Mouse (Mus musculus) right cerebral cortex, postnatal 14 days (tissue): ENCODE measurements around the gene Tbc1d9b.
"Not testable (repeated sequence)": the region's sequence is repeated elsewhere in the genome, so short reads cannot be mapped to it uniquely, and the experiment has no call there.

Experiments used
- DNase-seq: peaks from one replicate; pipeline ENCODE4 v3.0.0; 2022

Gene Tbc1d9b

GRCm38 (mm10) chr11:50130811-50131766 is at the start of gene Tbc1d9b:
Gene Tbc1d9b, plus strand, starts transcription at chr11:50131396.
- peak; percentile 90 for DNase-seq

- no peak for DNase-seq
These were observed 45.0 kb upstream of the Tbc1d9b start for GRCm38 (mm10) chr11:50086211-50086610.

- no peak for DNase-seq
These were observed 41.4 kb upstream of the Tbc1d9b start for GRCm38 (mm10) chr11:50089840-50090239.

GRCm38 (mm10) chr11:50090982-50091675 is 40.1 kb upstream of the Tbc1d9b start:
- DNase-seq = no peak

GRCm38 (mm10) chr11:50091681-50092080 is 39.5 kb upstream of the Tbc1d9b start:
- DNase-seq = no peak

- no peak for DNase-seq
These were observed 35.5 kb upstream of the Tbc1d9b start for GRCm38 (mm10) chr11:50095661-50096060.

- DNase-seq = no peak
These were observed 34.1 kb upstream of the Tbc1d9b start for GRCm38 (mm10) chr11:50097091-50097490.

- DNase-seq = no peak
These were observed 32.2 kb upstream of the Tbc1d9b start for GRCm38 (mm10) chr11:50098961-50099481.

- DNase-seq = no peak
These were observed 31.5 kb upstream of the Tbc1d9b start for GRCm38 (mm10) chr11:50099692-50100091.

GRCm38 (mm10) chr11:50100548-50101307 is 30.5 kb upstream of the Tbc1d9b start:
- DNase-seq = no peak

GRCm38 (mm10) chr11:50101962-50102361 is 29.2 kb upstream of the Tbc1d9b start:
- not testable (repeated sequence) for DNase-seq

- DNase-seq = no peak
These were observed 27.2 kb upstream of the Tbc1d9b start for GRCm38 (mm10) chr11:50104016-50104415.

GRCm38 (mm10) chr11:50105237-50105636 is 26.0 kb upstream of the Tbc1d9b start:
- no peak for DNase-seq

GRCm38 (mm10) chr11:50106024-50106423 is 25.2 kb upstream of the Tbc1d9b start:
- DNase-seq = no peak

- DNase-seq = no peak
These were observed 22.4 kb upstream of the Tbc1d9b start for GRCm38 (mm10) chr11:50108823-50109244.

- DNase-seq = peak; percentile 66
These were observed 16.9 kb upstream of the Tbc1d9b start for GRCm38 (mm10) chr11:50114329-50114728.

GRCm38 (mm10) chr11:50122631-50123081 is 8.5 kb upstream of the Tbc1d9b start:
- DNase-seq = no peak

GRCm38 (mm10) chr11:50127781-50128180 is 3.4 kb upstream of the Tbc1d9b start:
- no peak for DNase-seq

GRCm38 (mm10) chr11:50131801-50132201 is 605 bp downstream of the Tbc1d9b start:
- DNase-seq = no peak

- DNase-seq = no peak
These were observed 1.1 kb downstream of the Tbc1d9b start for GRCm38 (mm10) chr11:50132265-50132664.

GRCm38 (mm10) chr11:50134136-50134859 is 3.1 kb downstream of the Tbc1d9b start:
- DNase-seq = no peak
